ENCODE assay signal across 19 mouse cellular contexts in genomic region chrX:140738986-140739385, GRCm38 (mm10).
"Had no signal": no experiment of that assay in that cellular context is flagged by ENCODE, and none has a peak within 500 bp of the region (broad histone marks: within the 10 kb centered on the region; RNA-seq: fewer than 3 reads in every experiment).

No protein-coding gene starts in this region.

- H3K4me3 ChIP-seq: midbrain, embryonic 10.5 days; midbrain, embryonic 12.5 days; myocyte; neural tube, embryonic 13.5 days; neural tube, embryonic 15.5 days had no signal

- ATAC-seq: midbrain, embryonic 16.5 days had no signal

- H3K9me3 ChIP-seq: midbrain, embryonic 10.5 days; midbrain, embryonic 12.5 days; neural tube, embryonic 13.5 days; neural tube, embryonic 15.5 days had no signal

- H3K27ac ChIP-seq: midbrain, embryonic 10.5 days; midbrain, embryonic 12.5 days; neural tube, embryonic 13.5 days; neural tube, embryonic 15.5 days had no signal

- H3K9ac ChIP-seq: lung, embryonic 14.5 days; midbrain, embryonic 12.5 days; neural tube, embryonic 13.5 days; neural tube, embryonic 15.5 days had no signal

- H3K4me2 ChIP-seq: lung, embryonic 14.5 days; midbrain, embryonic 12.5 days; neural tube, embryonic 13.5 days; neural tube, embryonic 15.5 days had no signal

- H3K36me3 ChIP-seq: midbrain, embryonic 10.5 days; midbrain, embryonic 12.5 days; neural tube, embryonic 13.5 days; neural tube, embryonic 15.5 days had no signal

- DNase-seq: lung, adult 18-20 months; lung, embryonic 14.5 days; lung, postnatal 10 days; lung, postnatal 4 days; midbrain, embryonic 14.5 days; retina, postnatal 1 day; right cerebral cortex, adult 18-20 months; right cerebral cortex, postnatal 25 days; right cerebral cortex, postnatal 4 days; spleen, adult 18-20 months; thymus, adult 18-20 months; thymus, postnatal 14 days; thymus, postnatal 36 days had no signal

- H3K4me1 ChIP-seq: midbrain, embryonic 10.5 days; midbrain, embryonic 12.5 days; neural tube, embryonic 13.5 days; neural tube, embryonic 15.5 days had no signal
